Mouse (Mus musculus): ENCODE measurements around the gene I0C0044D17Rik.

The I0C0044D17Rik gene

DNA sequence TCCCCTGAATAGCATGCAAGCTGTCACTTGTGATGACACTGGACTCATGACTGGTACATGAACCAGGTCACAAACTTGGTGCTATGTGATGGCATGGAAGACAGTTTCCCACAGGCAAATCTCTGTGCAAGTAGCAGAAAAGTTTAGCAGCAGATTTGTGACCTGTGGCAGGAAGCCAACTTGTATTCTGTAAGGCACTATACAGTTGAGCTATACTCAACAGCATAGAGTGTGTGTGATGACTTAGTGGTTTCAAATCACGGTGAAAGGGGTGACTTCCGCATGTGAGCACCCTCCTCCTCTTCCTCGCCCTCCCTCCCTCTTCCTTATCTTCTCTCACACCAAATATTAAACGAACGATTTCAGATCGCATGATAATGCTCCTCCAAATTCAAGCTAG lies 46.2 kb downstream of the I0C0044D17Rik start:
- no peak for DNase-seq (ENCODE audit: low read depth, low spot score)

DNA sequence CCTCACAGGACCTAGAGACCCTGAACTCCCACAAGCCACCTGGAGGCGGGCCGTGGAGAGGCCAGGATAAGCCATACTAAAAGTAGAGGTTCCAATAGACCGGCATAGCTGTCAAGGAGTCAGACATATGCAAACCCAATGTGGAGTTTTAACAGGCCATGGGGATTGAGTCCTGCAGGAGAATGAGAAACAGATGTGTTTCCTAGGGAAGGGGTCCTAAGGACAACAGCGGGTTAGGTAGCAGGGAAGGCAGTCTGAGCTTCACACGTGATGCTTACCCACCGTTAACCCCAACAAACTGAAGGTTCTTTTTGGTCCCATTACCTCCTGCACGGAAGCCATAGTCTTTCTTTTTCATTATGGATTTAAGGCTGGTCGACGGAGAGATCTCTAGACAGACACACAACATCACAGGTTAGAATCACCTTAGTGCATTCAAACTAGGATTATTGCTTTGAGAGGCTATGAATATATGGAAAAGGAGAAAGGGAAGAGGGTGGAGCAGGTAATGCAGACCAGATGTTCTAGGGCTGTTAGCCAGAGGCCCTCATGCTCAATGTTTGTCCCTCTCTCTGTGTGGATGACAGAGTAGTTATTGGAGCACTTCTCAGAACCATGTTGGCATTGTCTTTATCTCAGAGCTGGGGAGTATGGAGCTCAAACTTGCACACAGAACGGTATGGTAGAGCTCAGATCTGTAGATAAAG lies 46.8 kb downstream of the I0C0044D17Rik start:
- peak; percentile 54 for DNase-seq (ENCODE audit: low read depth, low spot score)

DNA sequence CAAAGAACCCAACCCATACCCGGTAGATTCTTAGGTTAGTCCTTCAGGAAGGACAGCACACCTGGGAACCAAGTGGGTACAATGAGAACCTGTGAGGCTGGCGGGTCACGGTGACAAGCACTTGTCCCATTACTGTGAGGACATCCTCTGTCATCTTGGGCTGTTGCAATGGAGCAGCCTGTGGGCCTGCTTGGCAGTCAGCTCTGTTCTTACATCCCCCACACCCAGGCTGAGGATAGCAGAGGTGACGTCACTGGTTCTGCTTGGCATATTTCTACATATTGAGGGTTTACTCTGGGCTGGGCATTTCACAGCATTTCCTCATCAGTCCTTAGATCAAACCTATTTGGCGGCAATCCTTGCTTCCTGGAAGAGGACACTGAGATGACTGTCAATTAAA lies 49.9 kb downstream of the I0C0044D17Rik start:
- no peak for DNase-seq (ENCODE audit: low read depth, low spot score)
